Mouse (Mus musculus) intestine, postnatal 0 days (tissue): Measurements from ENCODE around the gene Polg. TPM values are rescaled to one million over a fixed set of nuclear protein-coding genes. Genes with fewer than 3 reads are reported as not detected.

Source experiments
- ATAC-seq: fragments of 200-750 bp; cut with Nextera tagmentation; 2 replicates; pipeline ENCODE4 v1.8.0; 2017; ENCODE audit warnings: mild to moderate bottlenecking, moderate TSS enrichment, moderate library complexity
- H3K27ac ChIP-seq: fragments of 300-500 bp; sonication (generic); 2 replicates; pipeline ENCODE4 v1.5.1; 2014; ENCODE audit warnings: mild to moderate bottlenecking, low read depth, low read length, moderate library complexity
- H3K27me3 ChIP-seq: fragments of 300-500 bp; sonication (generic); replicated peaks from 2 replicates; pipeline ENCODE4 v1.6.1; 2014; ENCODE audit warnings: low read length, mixed read lengths; ENCODE audit not compliant: control insufficient read depth, insufficient read depth
- H3K36me3 ChIP-seq: fragments of 300-500 bp; sonication (generic); 2 replicates; pipeline ENCODE4 v1.6.1; 2014; ENCODE audit warnings: mild to moderate bottlenecking, moderate library complexity; ENCODE audit not compliant: control insufficient read depth, insufficient read depth
- H3K4me1 ChIP-seq: fragments of 300-500 bp; sonication (generic); replicated peaks from 2 replicates; pipeline ENCODE4 v1.6.1; 2014; ENCODE audit warnings: antibody characterized with exemption, low read length, mixed read lengths; ENCODE audit not compliant: control insufficient read depth, insufficient read depth
- H3K4me2 ChIP-seq: fragments of 300-500 bp; sonication (generic); replicated peaks from 2 replicates; pipeline ENCODE4 v1.6.1; 2014; ENCODE audit warnings: low read depth, mild to moderate bottlenecking, moderate library complexity
- H3K4me3 ChIP-seq: fragments of 300-500 bp; sonication (generic); 2 replicates; pipeline ENCODE4 v1.5.1; 2014; ENCODE audit warnings: low read depth, low read length
- H3K9ac ChIP-seq: fragments of 300-500 bp; sonication (generic); 2 replicates; pipeline ENCODE4 v1.6.1; 2014; ENCODE audit warnings: mild to moderate bottlenecking, low read depth, low read length
- H3K9me3 ChIP-seq: fragments of 300-500 bp; sonication (generic); 2 replicates; pipeline ENCODE4 v1.6.1; 2016; ENCODE audit warnings: mixed run types; ENCODE audit not compliant: control insufficient read depth
- CTCF ChIP-seq: sonication (generic); IDR thresholded peaks from 2 replicates; pipeline ENCODE4 v1.5.1; 2016; ENCODE audit warnings: low read depth, mild to moderate bottlenecking, control low read depth, antibody characterized with exemption, moderate library complexity
- WGBS: fragments of 180-500 bp; shearing (Covaris S2); extraction: QIAGEN DNeasy Blood & Tissue Kit; methylation state at CpG from one replicate; pipeline ENCODE4 v1.1.7; 2014; 5-methylcytosine and 5-hydroxymethylcytosine counted together
- polyA plus RNA-seq: library from polyadenylated mRNA; unstranded; fragments of >200 nt; fragmentation: Nextera tagmentation; extraction: Ambion mirVana; gene quantifications from 2 replicates; pipeline ENCODE4 v1.2.1, GENCODE M21; 2015

Polg gene
- polyA plus RNA-seq, 1 experiment from 2014 or later, result 34.6 TPM

DNA sequence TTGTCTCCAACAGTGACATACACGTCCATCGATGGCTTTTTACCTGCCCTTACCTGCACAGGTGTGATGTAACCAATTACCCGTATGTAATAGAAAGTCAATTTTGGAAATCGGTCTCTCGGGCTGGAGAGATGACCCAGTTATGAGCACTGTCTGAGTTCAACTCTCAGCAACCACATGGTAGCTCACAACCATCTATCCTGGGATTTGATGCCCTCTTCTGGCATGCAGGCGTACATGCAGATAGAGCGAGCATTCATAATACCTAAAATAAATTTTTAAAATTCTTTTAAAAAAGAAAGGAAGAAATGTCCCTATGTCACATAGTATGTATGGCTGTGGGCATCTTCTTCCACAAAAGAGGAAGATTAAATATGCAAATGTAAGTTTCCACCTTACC lies 5.3 kb upstream of the Polg start:
- no peak overlapping the region for H3K27ac ChIP-seq
- H3K9me3 ChIP-seq, result no peaks in the 10 kb centered on the region
- no peak overlapping the region for H3K4me3 ChIP-seq
- no peaks in the 10 kb centered on the region for H3K4me1 ChIP-seq
- no peaks in the 10 kb centered on the region for H3K27me3 ChIP-seq
- TF ChIP-seq CTCF, result peak; percentile 63
- ATAC-seq, result no peak
- no peak overlapping the region for H3K4me2 ChIP-seq
- H3K9ac ChIP-seq, result no peak overlapping the region
- 62% methylated on average over 7 of the region's 7 CpGs for WGBS
- no peaks in the 10 kb centered on the region for H3K36me3 ChIP-seq

GRCm38 (mm10) chr7:79470718-79471117 lies 4.6 kb upstream of the Polg start:
- no peak for ATAC-seq
- WGBS, result 40% methylated on average over 3 of the region's 3 CpGs

DNA sequence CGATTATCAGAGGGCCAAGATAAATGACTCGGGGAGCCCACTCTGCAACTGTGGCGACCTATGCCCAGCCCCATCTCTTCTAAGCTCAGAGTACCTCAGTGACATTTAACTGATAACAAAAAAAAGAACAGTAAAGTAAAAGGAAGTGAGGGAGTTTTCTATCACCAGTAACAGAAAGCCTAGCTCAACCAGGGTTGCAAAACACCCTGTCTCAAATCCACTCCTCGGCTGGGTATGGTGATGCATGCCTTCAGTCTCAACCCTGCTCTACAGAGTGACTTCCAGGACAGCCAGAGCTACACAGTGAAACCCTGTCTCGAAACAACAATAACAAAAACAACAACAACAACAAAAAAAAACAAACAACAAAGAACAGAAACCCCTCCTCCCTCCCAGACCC lies 3.6 kb upstream of the Polg start:
- TF ChIP-seq CTCF, result no peak
- Histone ChIP-seq H3K4me1 (no peaks in the 10 kb centered on the region), H3K27me3 (no peaks in the 10 kb centered on the region), H3K9ac (no peak overlapping the region), H3K4me3 (no peak overlapping the region), H3K4me2 (no peak overlapping the region), H3K27ac (no peak overlapping the region), H3K36me3 (no peaks in the 10 kb centered on the region; the same call in 1 of the 2 replicates), H3K9me3 (no peaks in the 10 kb centered on the region)
- ATAC-seq, result no peak
- WGBS, result 60% methylated on average over 5 of the region's 5 CpGs

More at GRCm38 (mm10) chr7:79470718-79471117, 4.6 kb upstream of the Polg start:
- H3K4me1 ChIP-seq, result no peaks in the 10 kb centered on the region
- no peaks in the 10 kb centered on the region for H3K27me3 ChIP-seq
- H3K4me2 ChIP-seq, result no peak overlapping the region
- H3K9ac ChIP-seq, result no peak overlapping the region
- no peaks in the 10 kb centered on the region for H3K36me3 ChIP-seq
- no peak for TF ChIP-seq CTCF
- no peak overlapping the region for H3K4me3 ChIP-seq
- H3K27ac ChIP-seq, result no peak overlapping the region
- no peaks in the 10 kb centered on the region for H3K9me3 ChIP-seq

DNA sequence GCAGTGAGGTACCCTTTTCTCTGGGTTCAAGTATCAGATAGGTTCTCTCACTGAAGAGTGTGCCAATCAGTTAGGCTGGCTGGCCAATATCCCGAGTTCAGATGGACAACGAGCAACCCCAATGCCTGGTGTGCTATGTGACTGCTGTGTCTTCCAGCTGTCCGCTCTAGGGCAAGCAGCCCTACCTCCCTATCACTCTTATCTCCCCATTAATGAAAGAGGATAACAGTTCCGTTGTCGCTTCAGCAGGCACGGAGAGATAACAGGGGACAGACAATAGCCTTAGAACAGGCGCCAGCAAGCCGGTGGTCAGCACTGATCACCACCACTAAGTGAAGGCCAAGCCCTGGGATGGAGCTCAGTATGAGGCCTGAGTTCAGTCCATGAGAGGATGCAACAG lies 2.8 kb upstream of the Polg start:
- Histone ChIP-seq H3K9me3 (no peaks in the 10 kb centered on the region), H3K27me3 (no peaks in the 10 kb centered on the region), H3K27ac (no peak overlapping the region), H3K4me1 (0 out of 2 replicates have a peak, but pooled peaks cover 5% of the 10 kb centered on the region), H3K36me3 (no peaks in the 10 kb centered on the region; the same call in 1 of the 2 replicates), H3K9ac (no peak overlapping the region), H3K4me3 (no peak overlapping the region), H3K4me2 (no peak overlapping the region)
- TF ChIP-seq CTCF, result no peak
- ATAC-seq, result no peak
- 54% methylated on average over 8 of the region's 8 CpGs for WGBS

GRCm38 (mm10) chr7:79467951-79468350 lies 1.8 kb upstream of the Polg start:
- Histone ChIP-seq H3K9me3 (no peaks in the 10 kb centered on the region), H3K4me1 (0 out of 2 replicates have a peak, but pooled peaks cover 5% of the 10 kb centered on the region), H3K9ac (no peak overlapping the region), H3K27ac (no peak overlapping the region), H3K27me3 (no peaks in the 10 kb centered on the region), H3K36me3 (no peaks in the 10 kb centered on the region; the same call in 1 of the 2 replicates), H3K4me2 (peak overlapping the region; percentile 84), H3K4me3 (no peak overlapping the region)
- WGBS, result 30% methylated on average over 2 of the region's 6 CpGs
- no peak for TF ChIP-seq CTCF
- ATAC-seq, result no peak

DNA sequence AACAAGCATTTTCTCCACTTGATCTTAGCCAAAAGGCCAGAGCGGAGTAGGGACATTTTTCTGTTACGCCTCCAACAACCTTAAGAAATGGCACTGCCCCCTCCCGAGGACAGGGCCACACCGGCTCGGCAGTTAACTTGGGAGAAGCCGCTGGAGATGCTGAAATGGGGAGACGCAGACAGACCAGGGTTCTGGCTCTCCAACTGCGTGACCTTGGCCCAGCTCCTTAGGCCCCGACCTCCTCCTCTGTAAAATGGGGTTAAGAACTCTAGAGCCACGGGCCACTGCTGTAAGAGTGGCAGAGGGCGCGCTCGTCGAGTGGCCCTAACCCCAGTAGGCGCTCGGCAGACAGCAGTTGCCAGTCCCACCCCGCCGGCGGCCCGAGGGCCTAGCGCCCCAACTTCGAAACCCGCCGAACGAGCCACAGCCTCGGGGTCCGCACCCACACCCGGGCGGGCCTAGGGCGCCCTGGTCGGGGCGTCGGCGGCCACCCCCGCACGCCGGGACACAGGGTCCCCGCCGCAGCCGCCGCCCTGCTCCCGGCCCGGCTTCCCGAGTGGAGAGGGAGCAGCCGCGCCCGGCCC lies 609 bp downstream of the Polg start:
- Histone ChIP-seq H3K36me3 (peaks cover 12% of the 10 kb centered on the region), H3K4me1 (0 out of 2 replicates have a peak, but pooled peaks cover 5% of the 10 kb centered on the region), H3K27me3 (no peaks in the 10 kb centered on the region), H3K9ac (peak overlapping the region; percentile 93), H3K4me3 (peak overlapping the region; percentile 89), H3K9me3 (no peaks in the 10 kb centered on the region), H3K4me2 (peak overlapping the region; percentile 84), H3K27ac (peak overlapping the region; percentile 97)
- peak; percentile 5; the same call in 1 of the 2 replicates for TF ChIP-seq CTCF
- WGBS, result under 1% methylated on average over 44 of the region's 47 CpGs
- ATAC-seq, result peak; percentile 15
